Mouse (Mus musculus) C2C12 (cell line): Measurements from ENCODE around the gene Tjap1. TPM values are rescaled to one million over a fixed set of nuclear protein-coding genes. Genes with fewer than 3 reads are reported as not detected.
A peak's percentile ranks its signal among the peaks of the same experiment; 100 is the strongest.

ENCODE experiments used
- H3K27me3 ChIP-seq: one replicate; pipeline ENCODE4 v1.6.1; 2011; ENCODE audit not compliant: control insufficient read depth, insufficient read depth, insufficient read length
- H3K36me3 ChIP-seq: one replicate; pipeline ENCODE4 v1.6.1; 2011; ENCODE audit not compliant: control insufficient read depth, insufficient read depth
- H3K4me3 ChIP-seq: one replicate; pipeline ENCODE4 v1.5.1; 2011; ENCODE audit warnings: mild to moderate bottlenecking, control low read depth; ENCODE audit not compliant: poor library complexity, insufficient read depth, severe bottlenecking
- H3K79me2 ChIP-seq: one replicate; pipeline ENCODE4 v1.6.1; 2011; ENCODE audit not compliant: control insufficient read depth, insufficient read depth
- H3K79me3 ChIP-seq: one replicate; pipeline ENCODE4 v1.6.1; 2011; ENCODE audit warnings: low read depth, control low read depth
- H3ac ChIP-seq: one replicate; pipeline ENCODE3; 2011; ENCODE audit warnings: low read depth; ENCODE audit not compliant: control insufficient read depth, insufficient read length
- CEBPB ChIP-seq: IDR thresholded peaks from one replicate; pipeline ENCODE4 v1.6.1; 2011; ENCODE audit warnings: low read depth, mild to moderate bottlenecking, control low read depth, moderate library complexity
- CTCF ChIP-seq: IDR thresholded peaks from one replicate; pipeline ENCODE4 v1.5.1; 2011; ENCODE audit not compliant: control insufficient read depth, insufficient read depth, insufficient read length
- FOSL1 ChIP-seq: IDR thresholded peaks from one replicate; pipeline ENCODE4 v1.8.0; 2011; ENCODE audit warnings: mild to moderate bottlenecking, low read length; ENCODE audit not compliant: poor library complexity, insufficient read depth, severe bottlenecking
- MAX ChIP-seq: IDR thresholded peaks from one replicate; pipeline ENCODE4 v1.6.1; 2011; ENCODE audit warnings: mild to moderate bottlenecking, control low read depth
- MYOD1 ChIP-seq: IDR thresholded peaks from one replicate; pipeline ENCODE4 v1.6.1; 2011; ENCODE audit warnings: low read depth; ENCODE audit not compliant: control insufficient read depth, insufficient read length
- MYOG ChIP-seq: IDR thresholded peaks from one replicate; pipeline ENCODE4 v1.6.1; 2011; ENCODE audit not compliant: control insufficient read depth, insufficient read length; ENCODE audit errors: extremely low read depth
- USF1 ChIP-seq: IDR thresholded peaks from one replicate; pipeline ENCODE4 v1.6.1; 2011; ENCODE audit warnings: low read depth, mild to moderate bottlenecking, control low read depth, moderate library complexity
- polyA plus RNA-seq: library from polyadenylated mRNA; unstranded; fragments of >200 nt; fragmentation: generic; extraction: Trizol; gene quantifications from one replicate; pipeline ENCODE4 v1.2.1, GENCODE M21; 2012; ENCODE audit warnings: missing spikeins

Tjap1 gene
- polyA plus RNA-seq, 1 experiment = 79.3 TPM

- no peaks in the 10 kb centered on the region for H3K27me3 ChIP-seq
- H3ac ChIP-seq = no peak overlapping the region
- H3K79me3 ChIP-seq = peaks cover 65% of the 10 kb centered on the region
- peaks cover 83% of the 10 kb centered on the region for H3K79me2 ChIP-seq
- TF ChIP-seq USF1 = peak; percentile 7
- TF ChIP-seq MYOG = no peak
- no peak for TF ChIP-seq MYOD1
- TF ChIP-seq MAX = no peak
- TF ChIP-seq CTCF = no peak
- H3K36me3 ChIP-seq = peaks cover 53% of the 10 kb centered on the region
- H3K4me3 ChIP-seq = no peak overlapping the region
These were observed 7.3 kb downstream of the Tjap1 start for GRCm38 (mm10) chr17:46275506-46275905.

- Histone ChIP-seq H3ac (peak overlapping the region; percentile 31), H3K79me2 (peaks cover 83% of the 10 kb centered on the region), H3K4me3 (no peak overlapping the region), H3K27me3 (no peaks in the 10 kb centered on the region), H3K36me3 (peaks cover 53% of the 10 kb centered on the region), H3K79me3 (peaks cover 64% of the 10 kb centered on the region)
- TF ChIP-seq USF1 (no peak), CEBPB (no peak), MYOG (no peak), MAX (no peak)
These were observed 7.8 kb downstream of the Tjap1 start for GRCm38 (mm10) chr17:46275034-46275433.

GRCm38 (mm10) chr17:46274465-46274864, 8.4 kb downstream of the Tjap1 start:
- H3K79me2 ChIP-seq = peaks cover 83% of the 10 kb centered on the region
- H3ac ChIP-seq = peak overlapping the region; percentile 36
- no peak overlapping the region for H3K4me3 ChIP-seq
- H3K79me3 ChIP-seq = peaks cover 61% of the 10 kb centered on the region
- TF ChIP-seq USF1 (no peak), MYOG (no peak), CTCF (no peak), MYOD1 (no peak), CEBPB (no peak), FOSL1 (no peak), MAX (no peak)
- H3K27me3 ChIP-seq = no peaks in the 10 kb centered on the region
- peaks cover 48% of the 10 kb centered on the region for H3K36me3 ChIP-seq

GRCm38 (mm10) chr17:46273803-46274236, 9.0 kb downstream of the Tjap1 start:
- Histone ChIP-seq H3K27me3 (no peaks in the 10 kb centered on the region), H3K36me3 (peaks cover 45% of the 10 kb centered on the region), H3ac (no peak overlapping the region), H3K4me3 (no peak overlapping the region), H3K79me2 (peaks cover 83% of the 10 kb centered on the region), H3K79me3 (peaks cover 61% of the 10 kb centered on the region)
- TF ChIP-seq USF1 (no peak), MYOG (no peak), MAX (peak; percentile 11), CTCF (no peak), FOSL1 (peak; percentile 82), CEBPB (peak; percentile 90), MYOD1 (no peak)

GRCm38 (mm10) chr17:46272675-46273074, 10.2 kb downstream of the Tjap1 start:
- peaks cover 71% of the 10 kb centered on the region for H3K79me3 ChIP-seq
- H3ac ChIP-seq = peak overlapping the region; percentile 5
- H3K79me2 ChIP-seq = peaks cover 85% of the 10 kb centered on the region
- TF ChIP-seq CEBPB (no peak), MYOG (no peak), MAX (peak; percentile 19), CTCF (no peak)
- H3K4me3 ChIP-seq = no peak overlapping the region
- H3K27me3 ChIP-seq = no peaks in the 10 kb centered on the region
- H3K36me3 ChIP-seq = peaks cover 40% of the 10 kb centered on the region

GRCm38 (mm10) chr17:46272058-46272457, 10.8 kb downstream of the Tjap1 start:
- Histone ChIP-seq H3K27me3 (no peaks in the 10 kb centered on the region), H3K4me3 (no peak overlapping the region), H3ac (no peak overlapping the region), H3K79me2 (peaks cover 87% of the 10 kb centered on the region), H3K79me3 (peaks cover 73% of the 10 kb centered on the region), H3K36me3 (peaks cover 43% of the 10 kb centered on the region)
- peak; percentile 45 for TF ChIP-seq MYOD1
- TF ChIP-seq MYOG = no peak
